Mouse (Mus musculus) spleen, adult 2 months (tissue): ENCODE data around the gene Dnajc30.

ENCODE experiments used
- CTCF ChIP-seq: fragments of 200-500 bp; IDR thresholded peaks from 2 replicates; pipeline ENCODE4 v1.5.1; 2011; ENCODE audit warnings: mild to moderate bottlenecking, inconsistent platforms; ENCODE audit not compliant: insufficient read depth, insufficient read length, insufficient replicate concordance; ENCODE audit errors: extremely low read depth
- POLR2A ChIP-seq: fragments of 200-500 bp; IDR thresholded peaks from 2 replicates; pipeline ENCODE4 v1.6.1; 2011; ENCODE audit warnings: low read depth, low read length, inconsistent platforms

GRCm38 (mm10) chr5:135100981-135101380, 37.0 kb downstream of the Dnajc30 start:
- TF ChIP-seq CTCF, result no peak
- no peak for TF ChIP-seq POLR2A
